Mouse (Mus musculus): Measurements from ENCODE around the gene Ttll11. TPM values are rescaled to one million over a fixed set of nuclear protein-coding genes. Genes with fewer than 3 reads are reported as not detected.

Ttll11 gene
- polyA plus RNA-seq, 1 experiment from 2014 or later: 2.1 TPM

GRCm38 (mm10) chr2:35729077-35730065 is 250.3 kb downstream of the Ttll11 start:
- Histone ChIP-seq H3K27me3 (ENCODE audit: control insufficient read depth, insufficient read depth, low read length) (no peaks in the 10 kb centered on the region), H3K4me1 (ENCODE audit: control insufficient read depth, insufficient read depth, low read length) (peaks cover 10% of the 10 kb centered on the region; the same call in 1 of the 2 replicates), H3K9ac (replicated peaks; ENCODE audit: low read length) (no peak overlapping the region), H3K36me3 (replicated peaks; ENCODE audit: control insufficient read depth, insufficient read depth, low read depth, low read length) (peaks cover 12% of the 10 kb centered on the region), H3K4me3 (ENCODE audit: low read depth, low read length) (no peak overlapping the region), H3K27ac (replicated peaks; ENCODE audit: low read depth, low read length) (no peak overlapping the region), H3K9me3 (replicated peaks; ENCODE audit: control insufficient read depth, low read length) (no peaks in the 10 kb centered on the region), H3K4me2 (ENCODE audit: low read depth, low read length) (no peak overlapping the region)
- ATAC-seq (replicated peaks; ENCODE audit: insufficient number of reproducible peaks, low FRiP score, low TSS enrichment, low read depth): peak; percentile 53; the same call in 1 of the 2 replicates
- WGBS: 37% methylated on average over 16 of the region's 16 CpGs
- peak; percentile 27 for DNase-seq (ENCODE audit: low spot score)

GRCm38 (mm10) chr2:35728633-35729032 is 251.1 kb downstream of the Ttll11 start:
- 38% methylated on average over 5 of the region's 5 CpGs for WGBS
- no peak for DNase-seq (ENCODE audit: low spot score)

GRCm38 (mm10) chr2:35723691-35724090 is 256.0 kb downstream of the Ttll11 start:
- ATAC-seq (replicated peaks; ENCODE audit: insufficient number of reproducible peaks, low FRiP score, low TSS enrichment, low read depth) (no peak), DNase-seq (ENCODE audit: low spot score) (no peak)
- 90% methylated on average over 7 of the region's 7 CpGs for WGBS
- Histone ChIP-seq H3K9ac (replicated peaks; ENCODE audit: low read length) (no peak overlapping the region), H3K36me3 (replicated peaks; ENCODE audit: control insufficient read depth, insufficient read depth, low read depth, low read length) (peaks cover 40% of the 10 kb centered on the region), H3K4me1 (ENCODE audit: control insufficient read depth, insufficient read depth, low read length) (peaks cover under 1% of the 10 kb centered on the region; the same call in 1 of the 2 replicates), H3K27ac (replicated peaks; ENCODE audit: low read depth, low read length) (no peak overlapping the region), H3K4me3 (ENCODE audit: low read depth, low read length) (no peak overlapping the region), H3K4me2 (ENCODE audit: low read depth, low read length) (no peak overlapping the region), H3K27me3 (ENCODE audit: control insufficient read depth, insufficient read depth, low read length) (no peaks in the 10 kb centered on the region), H3K9me3 (replicated peaks; ENCODE audit: control insufficient read depth, low read length) (no peaks in the 10 kb centered on the region)

More at GRCm38 (mm10) chr2:35728633-35729032, 251.1 kb downstream of the Ttll11 start:
- Histone ChIP-seq H3K27me3 (ENCODE audit: control insufficient read depth, insufficient read depth, low read length) (no peaks in the 10 kb centered on the region), H3K4me3 (ENCODE audit: low read depth, low read length) (no peak overlapping the region), H3K4me1 (ENCODE audit: control insufficient read depth, insufficient read depth, low read length) (peaks cover 10% of the 10 kb centered on the region; the same call in 1 of the 2 replicates), H3K36me3 (replicated peaks; ENCODE audit: control insufficient read depth, insufficient read depth, low read depth, low read length) (peaks cover 12% of the 10 kb centered on the region), H3K9ac (replicated peaks; ENCODE audit: low read length) (no peak overlapping the region), H3K9me3 (replicated peaks; ENCODE audit: control insufficient read depth, low read length) (no peaks in the 10 kb centered on the region), H3K27ac (replicated peaks; ENCODE audit: low read depth, low read length) (no peak overlapping the region), H3K4me2 (ENCODE audit: low read depth, low read length) (no peak overlapping the region)
- no peak for ATAC-seq (replicated peaks; ENCODE audit: insufficient number of reproducible peaks, low FRiP score, low TSS enrichment, low read depth)

GRCm38 (mm10) chr2:35723267-35723666 is 256.4 kb downstream of the Ttll11 start:
- DNase-seq (ENCODE audit: low spot score) (no peak), ATAC-seq (replicated peaks; ENCODE audit: insufficient number of reproducible peaks, low FRiP score, low TSS enrichment, low read depth) (no peak)
- Histone ChIP-seq H3K4me2 (ENCODE audit: low read depth, low read length) (no peak overlapping the region), H3K27ac (replicated peaks; ENCODE audit: low read depth, low read length) (no peak overlapping the region), H3K36me3 (replicated peaks; ENCODE audit: control insufficient read depth, insufficient read depth, low read depth, low read length) (peaks cover 38% of the 10 kb centered on the region), H3K9me3 (replicated peaks; ENCODE audit: control insufficient read depth, low read length) (no peaks in the 10 kb centered on the region), H3K27me3 (ENCODE audit: control insufficient read depth, insufficient read depth, low read length) (no peaks in the 10 kb centered on the region), H3K9ac (replicated peaks; ENCODE audit: low read length) (no peak overlapping the region), H3K4me1 (ENCODE audit: control insufficient read depth, insufficient read depth, low read length) (no peaks in the 10 kb centered on the region), H3K4me3 (ENCODE audit: low read depth, low read length) (no peak overlapping the region)
- WGBS: 94% methylated on average over 6 of the region's 6 CpGs

GRCm38 (mm10) chr2:35722821-35723220 is 256.9 kb downstream of the Ttll11 start:
- ATAC-seq (replicated peaks; ENCODE audit: insufficient number of reproducible peaks, low FRiP score, low TSS enrichment, low read depth): no peak
- WGBS: 92% methylated on average over 9 of the region's 9 CpGs
- H3K27ac ChIP-seq (replicated peaks; ENCODE audit: low read depth, low read length): no peak overlapping the region

GRCm38 (mm10) chr2:35720956-35721355 is 258.8 kb downstream of the Ttll11 start:
- 93% methylated on average over 9 of the region's 9 CpGs for WGBS
- Histone ChIP-seq H3K27ac (replicated peaks; ENCODE audit: low read depth, low read length) (no peak overlapping the region), H3K4me1 (ENCODE audit: control insufficient read depth, insufficient read depth, low read length) (no peaks in the 10 kb centered on the region), H3K9ac (replicated peaks; ENCODE audit: low read length) (no peak overlapping the region), H3K9me3 (replicated peaks; ENCODE audit: control insufficient read depth, low read length) (no peaks in the 10 kb centered on the region), H3K27me3 (ENCODE audit: control insufficient read depth, insufficient read depth, low read length) (no peaks in the 10 kb centered on the region), H3K4me2 (ENCODE audit: low read depth, low read length) (no peak overlapping the region), H3K36me3 (replicated peaks; ENCODE audit: control insufficient read depth, insufficient read depth, low read depth, low read length) (peaks cover 28% of the 10 kb centered on the region), H3K4me3 (ENCODE audit: low read depth, low read length) (no peak overlapping the region)
- no peak for ATAC-seq (replicated peaks; ENCODE audit: insufficient number of reproducible peaks, low FRiP score, low TSS enrichment, low read depth)
- no peak for DNase-seq (ENCODE audit: low spot score)

More at GRCm38 (mm10) chr2:35722821-35723220, 256.9 kb downstream of the Ttll11 start:
- no peak overlapping the region for H3K9ac ChIP-seq (replicated peaks; ENCODE audit: low read length)
- H3K4me1 ChIP-seq (ENCODE audit: control insufficient read depth, insufficient read depth, low read length): no peaks in the 10 kb centered on the region
- no peaks in the 10 kb centered on the region for H3K9me3 ChIP-seq (replicated peaks; ENCODE audit: control insufficient read depth, low read length)
- H3K27me3 ChIP-seq (ENCODE audit: control insufficient read depth, insufficient read depth, low read length): no peaks in the 10 kb centered on the region
- H3K4me2 ChIP-seq (ENCODE audit: low read depth, low read length): no peak overlapping the region
- no peak for DNase-seq (ENCODE audit: low spot score)
- H3K36me3 ChIP-seq (replicated peaks; ENCODE audit: control insufficient read depth, insufficient read depth, low read depth, low read length): peaks cover 35% of the 10 kb centered on the region
- no peak overlapping the region for H3K4me3 ChIP-seq (ENCODE audit: low read depth, low read length)

- DNase-seq (ENCODE audit: low spot score) (no peak), ATAC-seq (replicated peaks; ENCODE audit: insufficient number of reproducible peaks, low FRiP score, low TSS enrichment, low read depth) (no peak)
- no peak overlapping the region for H3K27ac ChIP-seq (replicated peaks; ENCODE audit: low read depth, low read length)
- H3K36me3 ChIP-seq (replicated peaks; ENCODE audit: control insufficient read depth, insufficient read depth, low read depth, low read length): peaks cover 28% of the 10 kb centered on the region
- no peaks in the 10 kb centered on the region for H3K9me3 ChIP-seq (replicated peaks; ENCODE audit: control insufficient read depth, low read length)
- no peak overlapping the region for H3K4me2 ChIP-seq (ENCODE audit: low read depth, low read length)
- H3K9ac ChIP-seq (replicated peaks; ENCODE audit: low read length): no peak overlapping the region
- WGBS: 93% methylated on average over 13 of the region's 13 CpGs
- no peak overlapping the region for H3K4me3 ChIP-seq (ENCODE audit: low read depth, low read length)
- no peaks in the 10 kb centered on the region for H3K27me3 ChIP-seq (ENCODE audit: control insufficient read depth, insufficient read depth, low read length)
- H3K4me1 ChIP-seq (ENCODE audit: control insufficient read depth, insufficient read depth, low read length): no peaks in the 10 kb centered on the region
Observed at GRCm38 (mm10) chr2:35720550-35720949, 259.2 kb downstream of the Ttll11 start.

- H3K4me3 ChIP-seq (ENCODE audit: low read depth, low read length): no peak overlapping the region
- H3K4me1 ChIP-seq (ENCODE audit: control insufficient read depth, insufficient read depth, low read length): no peaks in the 10 kb centered on the region
- H3K9me3 ChIP-seq (replicated peaks; ENCODE audit: control insufficient read depth, low read length): no peaks in the 10 kb centered on the region
- H3K27ac ChIP-seq (replicated peaks; ENCODE audit: low read depth, low read length): no peak overlapping the region
- no peak overlapping the region for H3K4me2 ChIP-seq (ENCODE audit: low read depth, low read length)
- no peaks in the 10 kb centered on the region for H3K27me3 ChIP-seq (ENCODE audit: control insufficient read depth, insufficient read depth, low read length)
- peaks cover 28% of the 10 kb centered on the region for H3K36me3 ChIP-seq (replicated peaks; ENCODE audit: control insufficient read depth, insufficient read depth, low read depth, low read length)
- ATAC-seq (replicated peaks; ENCODE audit: insufficient number of reproducible peaks, low FRiP score, low TSS enrichment, low read depth) (no peak), DNase-seq (ENCODE audit: low spot score) (no peak)
- no peak overlapping the region for H3K9ac ChIP-seq (replicated peaks; ENCODE audit: low read length)
- WGBS: 93% methylated on average over 12 of the region's 12 CpGs
Observed at GRCm38 (mm10) chr2:35720104-35720503, 259.6 kb downstream of the Ttll11 start.
